ENCODE assay signal across 25 mouse cellular contexts in the genomic region with DNA sequence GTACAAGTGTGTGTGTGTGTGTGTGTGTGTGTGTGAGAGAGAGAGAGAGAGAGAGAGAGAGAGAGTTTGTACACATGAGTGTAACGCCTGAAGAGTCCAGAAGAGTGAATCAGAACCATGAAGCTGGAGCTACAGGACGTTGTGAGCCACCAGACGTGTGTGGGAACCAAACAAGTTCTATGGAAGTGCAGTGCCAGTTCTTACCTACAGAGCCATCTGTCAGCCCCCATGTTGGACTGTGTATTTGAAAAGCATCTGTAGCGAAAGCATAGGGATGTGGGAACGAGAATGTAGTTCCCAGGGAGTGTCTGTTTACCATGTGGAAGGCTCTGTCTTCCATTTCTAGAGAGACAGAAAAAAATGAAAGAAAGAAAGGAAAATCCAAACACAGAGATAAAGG. TPM values are rescaled to one million over a fixed set of nuclear protein-coding genes. Genes with fewer than 3 reads are reported as not detected.
DNase-seq lines count a peak whose midpoint lies in the region.
"Had no signal": no experiment of that assay in that cellular context is flagged by ENCODE, and none has a peak within 500 bp of the region (broad histone marks: within the 10 kb centered on the region; RNA-seq: fewer than 3 reads in every experiment).

No protein-coding gene starts in this region.

- intact Hi-C loops in left cerebral cortex, postnatal 4 days (cut with DNase I) = no loop called here

- peak; percentile 17 for DNase-seq in layer of hippocampus, adult 11-12 months (ENCODE audit: low spot score)
- no peak for DNase-seq in layer of hippocampus, postnatal 14 days (ENCODE audit: low spot score in 2 of 2)
- DNase-seq in left cerebral cortex, adult 18-20 months (ENCODE audit: low spot score in 2 of 2) = peak; percentile 12 to 24
- DNase-seq in left cerebral cortex, postnatal 4 days = no peak
- peak; percentile 78 for DNase-seq in brain, adult 2 months (ENCODE audit: low read depth, low spot score)
- DNase-seq in heart, adult 18-20 months = no peak
- DNase-seq: adrenal gland, postnatal 10 days; adrenal gland, postnatal 36 days; B cell, adult 2 months; cerebellum, adult 11 months; cerebellum, adult 2 months; cerebellum, adult 9-11 months; cerebellum, postnatal 25 days; forebrain, postnatal 0 days; gastrocnemius, postnatal 10 days; gastrocnemius, postnatal 36 days; heart, postnatal 10 days; heart, postnatal 36 days had no signal

RNA-seq across cellular contexts. Expression of gene Pm20d2, which starts 6.1 kb away (rescaled TPM):
- 10 to 100 TPM; 10.9 to 12.3 TPM for total RNA-seq in layer of hippocampus, postnatal 14 days (2021)
- total RNA-seq in left cerebral cortex, adult 18-20 months (2021) = 1 to 10 TPM; 5.5 to 6.0 TPM
- 1 to 10 TPM; 8.2 to 8.4 TPM for total RNA-seq in left cerebral cortex, postnatal 4 days (2021)
- 10 to 100 TPM; 69.3 to 77.0 TPM for total RNA-seq in heart, adult 18-20 months (2021)
- total RNA-seq: G1E had no signal

RNA-seq across cellular contexts. Expression of gene Srsf12, which starts 25.3 kb away (rescaled TPM):
- total RNA-seq in layer of hippocampus, postnatal 14 days (2021) = 10 to 100 TPM; 29.2 to 33.8 TPM
- 10 to 100 TPM; 22.8 to 24.9 TPM for total RNA-seq in left cerebral cortex, adult 18-20 months (2021)
- total RNA-seq in left cerebral cortex, postnatal 4 days (2021) = 10 to 100 TPM; 46.7 to 48.9 TPM
- total RNA-seq in heart, adult 18-20 months (2021) = not detected
- total RNA-seq: CH12.LX; common myeloid progenitor, adult 5-6 weeks; gastrocnemius, adult 18-20 months; gastrocnemius, postnatal 36 days; granulocyte monocyte progenitor cell, adult 5-6 weeks; heart, adult 8-10 months; heart, postnatal 36 days had no signal

RNA-seq across cellular contexts. Expression of gene Gabrr1, which starts 51.2 kb away (rescaled TPM):
- under 1 TPM; 0.21 to 0.41 TPM for total RNA-seq in layer of hippocampus, postnatal 14 days (2021)
- total RNA-seq in left cerebral cortex, adult 18-20 months (2021) = under 1 TPM in 1 of 2 experiments, not detected in 1; 0.14 TPM
- under 1 TPM in 1 of 2 experiments, not detected in 1; 0.16 TPM for total RNA-seq in left cerebral cortex, postnatal 4 days (2021)
- under 1 TPM; 0.59 to 0.62 TPM for total RNA-seq in heart, adult 18-20 months (2021)
- total RNA-seq: adrenal gland, adult 18-20 months; common myeloid progenitor, adult 5-6 weeks; gastrocnemius, postnatal 36 days; granulocyte monocyte progenitor cell, adult 5-6 weeks had no signal

Comparison
In these comparisons a context has a peak if more than half of its experiments do, and no peak if none do; other contexts are left out.
1. DNase-seq: peak in layer of hippocampus, adult 11-12 months (single experiment), left cerebral cortex, adult 18-20 months (2 of 2) and brain, adult 2 months (single experiment); none in layer of hippocampus, postnatal 14 days (0 of 2), left cerebral cortex, postnatal 4 days (single experiment) and heart, adult 18-20 months (0 of 2).
2. RNA of gene Pm20d2, which starts 6.1 kb away (total RNA-seq): 69.3 to 77.0 TPM in heart, adult 18-20 months; 10.9 to 12.3 TPM in layer of hippocampus, postnatal 14 days, 8.2 to 8.4 TPM in left cerebral cortex, postnatal 4 days and 5.5 to 6.0 TPM in left cerebral cortex, adult 18-20 months; every median in the first group is over 4 times any median in the second.
3. RNA of gene Srsf12, which starts 25.3 kb away (total RNA-seq): 46.7 to 48.9 TPM in left cerebral cortex, postnatal 4 days, 29.2 to 33.8 TPM in layer of hippocampus, postnatal 14 days and 22.8 to 24.9 TPM in left cerebral cortex, adult 18-20 months; not detected in heart, adult 18-20 months; every median in the first group is over 10 times any median in the second.